Mouse (Mus musculus): ENCODE measurements around the gene Ybx1. TPM values are rescaled to one million over a fixed set of nuclear protein-coding genes. Genes with fewer than 3 reads are reported as not detected.

Ybx1 gene
- 530 and 553 TPM in 2 replicates for polyA plus RNA-seq (2015; fragmentation: Nextera tagmentation; extraction: Ambion mirVana)

DNA sequence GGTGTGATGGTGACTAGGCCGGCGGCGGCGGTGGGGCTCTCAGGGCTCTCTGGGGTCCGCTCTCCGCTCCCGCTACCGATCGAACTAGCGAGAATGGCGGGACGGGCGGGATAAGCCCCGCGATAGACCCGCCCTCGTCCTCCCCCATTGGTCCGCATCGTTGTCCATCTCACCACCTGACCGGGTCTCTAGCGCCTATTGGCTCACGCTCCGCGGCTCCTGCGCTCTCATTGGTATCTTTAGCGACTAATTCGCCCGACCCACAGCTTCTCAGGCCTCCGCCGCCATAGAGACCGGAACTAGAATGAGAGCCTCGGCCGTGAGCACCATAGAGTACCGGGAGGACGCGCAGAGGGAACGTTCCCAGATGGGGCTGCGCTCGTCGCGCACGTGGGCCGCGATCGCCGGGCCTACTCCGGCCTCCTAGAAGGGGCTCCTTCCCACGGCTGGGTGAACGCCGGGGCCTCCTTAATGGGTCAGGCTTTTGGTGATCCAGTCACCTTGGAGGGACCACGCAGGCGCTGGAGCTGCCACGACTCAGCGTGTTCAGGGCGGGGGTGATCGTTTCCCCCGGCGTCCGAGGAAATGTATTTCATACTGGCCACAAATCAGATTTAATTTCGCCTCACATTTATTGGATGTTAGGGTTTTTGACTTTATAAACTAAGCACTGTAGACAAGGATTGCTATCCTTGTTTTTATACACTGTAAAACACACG, at the start of gene Ybx1:
Gene Ybx1 (minus strand): TSS at position 190 of the 719 bp plus-strand sequence.
- H3K27me3 ChIP-seq (replicated peaks; ENCODE audit: control insufficient read depth, insufficient read depth, low read length) = no peaks in the 10 kb centered on the region
- peak within 1 kb of the TSS; percentile 89 for H3K9ac ChIP-seq (ENCODE audit: low read depth, low read length)
- peak within 1 kb of the TSS; percentile 93 for H3K4me3 ChIP-seq (ENCODE audit: low read depth, low read length)
- peaks cover 6% of the 10 kb centered on the region; the same call in 1 of the 2 replicates for H3K4me1 ChIP-seq (replicated peaks; ENCODE audit: control insufficient read depth, insufficient read depth, low read length)
- no peaks in the 10 kb centered on the region; the same call in 1 of the 2 replicates for H3K36me3 ChIP-seq (ENCODE audit: control insufficient read depth, insufficient read depth)
- no peak for TF ChIP-seq CTCF (IDR thresholded peaks at IDR 0.05; ENCODE audit: low read depth)
- H3K27ac ChIP-seq (ENCODE audit: low read depth, low read length) = peak within 1 kb of the TSS; percentile 87
- no peaks in the 10 kb centered on the region for H3K9me3 ChIP-seq (ENCODE audit: control insufficient read depth)
- ATAC-seq = peak; percentile 99
- WGBS = under 1% methylated on average over 61 of the region's 61 CpGs
- H3K4me2 ChIP-seq (replicated peaks; ENCODE audit: low read depth) = peak within 1 kb of the TSS; percentile 90

DNA sequence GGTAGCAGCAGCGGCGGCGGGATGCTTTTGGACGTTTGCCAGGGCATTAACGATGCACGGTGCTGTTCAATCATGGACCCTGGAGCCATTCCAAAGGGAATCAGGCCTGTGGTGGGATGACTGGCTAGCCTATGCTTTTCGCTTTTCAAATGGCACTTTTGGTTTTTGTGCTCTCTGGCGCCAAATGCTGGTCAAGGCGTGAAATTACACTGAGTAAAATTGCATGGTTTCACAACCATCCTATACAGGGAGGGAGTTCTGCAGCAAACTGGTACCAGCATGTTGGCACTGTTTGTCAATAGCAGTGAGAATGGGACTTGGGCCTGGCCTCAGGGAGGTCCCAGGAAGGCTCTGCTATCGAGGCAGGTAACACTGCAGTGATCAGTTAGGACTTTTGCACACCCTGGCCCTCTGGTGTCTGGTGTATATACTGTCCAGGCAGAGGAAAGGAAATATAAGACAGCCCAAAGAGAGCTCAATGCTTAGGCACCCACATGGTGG, 44.5 kb upstream of the Ybx1 start:
- Histone ChIP-seq H3K36me3 (ENCODE audit: control insufficient read depth, insufficient read depth) (no peaks in the 10 kb centered on the region), H3K27ac (ENCODE audit: low read depth, low read length) (no peak overlapping the region), H3K4me3 (ENCODE audit: low read depth, low read length) (no peak overlapping the region), H3K27me3 (replicated peaks; ENCODE audit: control insufficient read depth, insufficient read depth, low read length) (no peaks in the 10 kb centered on the region), H3K4me2 (replicated peaks; ENCODE audit: low read depth) (no peak overlapping the region; the same call in 1 of the 2 replicates), H3K9ac (ENCODE audit: low read depth, low read length) (no peak overlapping the region), H3K4me1 (replicated peaks; ENCODE audit: control insufficient read depth, insufficient read depth, low read length) (no peaks in the 10 kb centered on the region), H3K9me3 (ENCODE audit: control insufficient read depth) (no peaks in the 10 kb centered on the region)
- WGBS = 9% methylated on average over 10 of the region's 10 CpGs
- peak; percentile 86 for TF ChIP-seq CTCF (IDR thresholded peaks at IDR 0.05; ENCODE audit: low read depth)
- ATAC-seq = peak; percentile 43

DNA sequence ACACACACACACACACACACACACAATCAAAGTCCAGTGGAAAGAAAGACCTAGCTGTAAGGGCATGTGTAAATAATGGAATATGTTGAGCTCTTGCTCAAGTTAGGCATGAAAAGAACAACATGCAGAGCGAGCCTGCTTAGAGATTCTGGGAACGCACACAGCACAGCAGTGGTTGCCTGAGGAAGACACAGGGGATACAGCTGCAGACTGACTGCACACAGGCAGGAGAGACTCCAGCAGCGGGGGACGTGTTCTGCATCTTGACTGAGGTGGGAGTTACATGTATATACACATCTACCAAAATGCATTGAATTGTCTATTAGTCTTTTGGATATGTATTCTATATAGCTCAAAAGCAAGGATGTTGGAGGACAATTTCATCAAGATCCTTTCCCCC, 44.0 kb upstream of the Ybx1 start:
- no peak overlapping the region; the same call in 1 of the 2 replicates for H3K4me2 ChIP-seq (replicated peaks; ENCODE audit: low read depth)
- no peak overlapping the region for H3K27ac ChIP-seq (ENCODE audit: low read depth, low read length)
- H3K4me1 ChIP-seq (replicated peaks; ENCODE audit: control insufficient read depth, insufficient read depth, low read length) = no peaks in the 10 kb centered on the region
- ATAC-seq = no peak
- H3K9ac ChIP-seq (ENCODE audit: low read depth, low read length) = no peak overlapping the region
- WGBS = 79% methylated on average over 4 of the region's 4 CpGs
- no peaks in the 10 kb centered on the region for H3K9me3 ChIP-seq (ENCODE audit: control insufficient read depth)
- no peaks in the 10 kb centered on the region for H3K27me3 ChIP-seq (replicated peaks; ENCODE audit: control insufficient read depth, insufficient read depth, low read length)
- H3K36me3 ChIP-seq (ENCODE audit: control insufficient read depth, insufficient read depth) = no peaks in the 10 kb centered on the region
- H3K4me3 ChIP-seq (ENCODE audit: low read depth, low read length) = no peak overlapping the region
- no peak for TF ChIP-seq CTCF (IDR thresholded peaks at IDR 0.05; ENCODE audit: low read depth)

DNA sequence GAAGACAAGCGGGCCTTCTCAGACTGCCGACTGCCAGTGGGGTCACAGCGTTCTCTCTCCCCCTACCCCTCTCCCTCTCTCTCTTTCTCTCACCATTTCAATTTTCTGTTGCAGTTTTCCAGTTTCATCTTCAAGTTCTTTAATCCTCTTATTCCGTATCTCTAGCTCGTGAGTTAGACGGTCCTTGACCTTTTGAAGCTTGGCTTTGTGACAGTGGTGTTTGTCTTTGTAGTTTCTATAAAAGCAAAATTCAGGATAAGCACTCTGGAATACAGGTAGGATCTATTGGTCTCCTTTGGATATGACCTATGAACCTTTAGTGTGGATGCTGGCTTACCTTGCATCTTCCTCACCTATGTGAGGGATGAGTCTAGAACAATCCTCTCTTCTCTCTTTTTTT, 39.1 kb upstream of the Ybx1 start:
- 86% methylated on average over 6 of the region's 6 CpGs for WGBS
- Histone ChIP-seq H3K4me3 (ENCODE audit: low read depth, low read length) (no peak overlapping the region), H3K4me2 (replicated peaks; ENCODE audit: low read depth) (no peak overlapping the region), H3K9ac (ENCODE audit: low read depth, low read length) (no peak overlapping the region), H3K4me1 (replicated peaks; ENCODE audit: control insufficient read depth, insufficient read depth, low read length) (no peaks in the 10 kb centered on the region), H3K27ac (ENCODE audit: low read depth, low read length) (no peak overlapping the region), H3K27me3 (replicated peaks; ENCODE audit: control insufficient read depth, insufficient read depth, low read length) (no peaks in the 10 kb centered on the region), H3K9me3 (ENCODE audit: control insufficient read depth) (no peaks in the 10 kb centered on the region), H3K36me3 (ENCODE audit: control insufficient read depth, insufficient read depth) (no peaks in the 10 kb centered on the region)
- TF ChIP-seq CTCF (IDR thresholded peaks at IDR 0.05; ENCODE audit: low read depth) = no peak
- ATAC-seq = no peak

DNA sequence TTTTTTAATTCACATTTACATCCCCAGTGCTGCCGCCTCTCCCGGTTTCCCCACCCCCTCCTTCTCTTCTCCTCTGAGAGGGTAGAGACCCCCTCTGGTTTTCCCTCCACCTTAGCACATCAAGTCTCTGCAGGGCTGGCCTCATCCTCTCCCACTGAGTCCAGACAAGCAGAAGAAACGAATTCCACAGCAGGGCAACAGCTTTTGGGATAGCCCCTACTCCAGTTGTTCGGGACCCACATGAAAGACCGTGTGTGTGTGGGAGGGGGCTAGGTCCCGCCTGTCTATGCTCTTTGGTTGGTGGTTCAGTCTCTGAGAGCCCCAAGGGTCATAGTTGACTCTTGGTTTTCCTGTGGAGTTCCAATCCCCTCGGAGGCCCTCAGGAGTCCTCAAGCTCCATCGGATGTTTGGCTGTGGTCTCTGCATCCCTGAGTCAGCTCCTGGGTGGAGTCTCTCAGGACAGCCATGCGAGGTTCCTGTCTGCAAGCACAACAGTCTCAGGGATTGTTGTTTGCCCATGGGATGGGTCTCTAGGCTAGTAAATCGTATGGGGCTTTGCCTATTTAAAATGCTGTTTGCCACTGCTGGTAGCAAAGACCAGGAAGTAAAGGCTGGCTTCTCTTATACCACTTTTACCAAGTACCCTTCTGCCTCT, 26.6 kb upstream of the Ybx1 start:
- Histone ChIP-seq H3K27ac (ENCODE audit: low read depth, low read length) (peak overlapping the region; percentile 69; the same call in 1 of the 2 replicates), H3K4me3 (ENCODE audit: low read depth, low read length) (peak overlapping the region; percentile 77), H3K27me3 (replicated peaks; ENCODE audit: control insufficient read depth, insufficient read depth, low read length) (no peaks in the 10 kb centered on the region), H3K9me3 (ENCODE audit: control insufficient read depth) (no peaks in the 10 kb centered on the region), H3K4me2 (replicated peaks; ENCODE audit: low read depth) (peak overlapping the region; percentile 82), H3K9ac (ENCODE audit: low read depth, low read length) (peak overlapping the region; percentile 52; the same call in 1 of the 2 replicates), H3K4me1 (replicated peaks; ENCODE audit: control insufficient read depth, insufficient read depth, low read length) (peaks cover 6% of the 10 kb centered on the region), H3K36me3 (ENCODE audit: control insufficient read depth, insufficient read depth) (peaks cover 24% of the 10 kb centered on the region)
- WGBS = 30% methylated on average over 10 of the region's 10 CpGs
- peak; percentile 18; the same call in 1 of the 2 replicates for ATAC-seq
- no peak for TF ChIP-seq CTCF (IDR thresholded peaks at IDR 0.05; ENCODE audit: low read depth)

DNA sequence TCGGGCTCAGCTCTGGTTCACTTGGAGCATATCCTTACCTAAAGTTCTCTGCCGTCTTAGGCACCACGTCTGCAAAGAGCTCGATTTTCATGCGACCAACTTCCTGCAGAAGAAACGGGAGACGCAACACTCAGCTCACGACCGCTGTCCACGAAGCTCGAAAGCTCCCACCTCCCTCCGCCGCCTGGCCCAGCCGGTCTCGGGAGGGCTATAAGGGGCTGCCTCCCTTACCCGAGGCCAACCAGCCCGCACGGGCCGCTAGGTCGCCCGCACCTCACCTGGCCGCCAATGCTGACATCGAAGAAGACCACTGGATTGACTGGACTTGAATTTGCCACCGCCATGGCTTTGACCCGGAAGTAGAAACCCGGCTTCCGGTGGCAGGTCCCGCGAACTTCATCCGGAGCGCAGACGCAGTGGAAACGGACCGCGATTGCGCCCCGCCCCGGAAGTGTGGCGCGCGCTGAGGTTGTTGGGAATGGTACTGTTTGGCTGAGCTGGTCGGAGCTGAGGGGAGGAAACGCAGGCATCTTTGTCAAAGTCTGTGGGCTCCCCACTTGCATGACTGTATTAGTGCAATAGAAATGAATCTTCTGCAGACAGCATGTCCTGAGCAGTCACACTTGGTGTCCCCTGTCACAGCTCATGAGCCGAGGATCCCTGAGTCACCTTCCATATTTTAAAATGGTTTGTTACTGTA, 25.9 kb upstream of the Ybx1 start, which contains the start of gene Ppih:
Gene Ppih (minus strand): TSS at position 416 of the 700 bp plus-strand sequence.
- peaks cover 31% of the 10 kb centered on the region for H3K36me3 ChIP-seq (ENCODE audit: control insufficient read depth, insufficient read depth)
- peak within 1 kb of the TSS; percentile 77 for H3K4me3 ChIP-seq (ENCODE audit: low read depth, low read length)
- H3K9ac ChIP-seq (ENCODE audit: low read depth, low read length) = peak within 1 kb of the TSS; percentile 52
- peaks cover 6% of the 10 kb centered on the region for H3K4me1 ChIP-seq (replicated peaks; ENCODE audit: control insufficient read depth, insufficient read depth, low read length)
- H3K4me2 ChIP-seq (replicated peaks; ENCODE audit: low read depth) = peak within 1 kb of the TSS; percentile 82
- under 1% methylated on average over 44 of the region's 44 CpGs for WGBS
- H3K27ac ChIP-seq (ENCODE audit: low read depth, low read length) = peak within 1 kb of the TSS; percentile 69
- peak; percentile 26 for TF ChIP-seq CTCF (IDR thresholded peaks at IDR 0.05; ENCODE audit: low read depth)
- no peaks in the 10 kb centered on the region for H3K27me3 ChIP-seq (replicated peaks; ENCODE audit: control insufficient read depth, insufficient read depth, low read length)
- peak; percentile 97 for ATAC-seq
- H3K9me3 ChIP-seq (ENCODE audit: control insufficient read depth) = no peaks in the 10 kb centered on the region
